Mouse (Mus musculus): ENCODE data around the gene 4933406M09Rik. TPM values are rescaled to one million over a fixed set of nuclear protein-coding genes. Genes with fewer than 3 reads are reported as not detected.

4933406M09Rik gene
- polyA plus RNA-seq, 1 experiment from 2014 or later: not detected

DNA sequence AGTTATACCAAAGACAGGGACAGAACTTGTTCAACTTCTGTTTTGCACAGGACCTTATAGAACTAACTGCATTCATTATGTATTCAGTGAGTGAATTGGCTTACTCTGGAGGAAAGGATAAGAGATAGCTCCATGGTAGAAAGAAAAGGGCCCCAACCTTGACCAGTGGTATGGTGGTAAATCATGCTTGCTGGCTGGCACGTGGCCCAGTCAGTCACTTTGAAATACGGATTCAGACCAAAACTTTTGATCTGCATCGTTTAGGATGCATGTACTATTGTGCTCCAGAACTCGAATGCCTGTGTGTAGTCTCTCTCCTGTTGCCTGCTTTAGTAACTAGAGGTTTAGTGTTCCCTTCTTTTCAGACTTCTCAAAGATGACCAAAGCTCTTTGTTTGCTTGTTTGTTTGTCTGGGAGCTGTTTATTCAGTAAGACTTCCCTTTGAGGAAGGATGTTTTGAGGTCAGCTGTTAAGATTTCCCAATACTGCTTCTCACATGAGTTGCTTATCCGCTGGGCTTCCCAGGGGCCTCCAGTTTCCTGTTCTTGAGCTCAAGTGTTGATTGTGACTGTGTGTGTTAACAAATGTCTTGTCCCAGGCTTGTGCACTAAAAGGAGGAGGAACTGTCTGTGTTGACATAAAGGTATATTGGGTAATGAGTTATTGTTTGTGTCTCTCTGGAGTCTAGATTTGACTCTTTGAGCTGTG lies 34.2 kb downstream of the 4933406M09Rik start:
- Histone ChIP-seq H3K9me3 (replicated peaks) (no peaks in the 10 kb centered on the region), H3K27ac (no peak overlapping the region), H3K27me3 (ENCODE audit: low read depth, poor library complexity, severe bottlenecking) (no peaks in the 10 kb centered on the region), H3K4me1 (peaks cover 41% of the 10 kb centered on the region), H3K36me3 (peaks cover 36% of the 10 kb centered on the region), H3K4me3 (no peak overlapping the region)
- WGBS: 66% methylated on average over 5 of the region's 5 CpGs
- DNase-seq (ENCODE audit: low spot score): no peak

DNA sequence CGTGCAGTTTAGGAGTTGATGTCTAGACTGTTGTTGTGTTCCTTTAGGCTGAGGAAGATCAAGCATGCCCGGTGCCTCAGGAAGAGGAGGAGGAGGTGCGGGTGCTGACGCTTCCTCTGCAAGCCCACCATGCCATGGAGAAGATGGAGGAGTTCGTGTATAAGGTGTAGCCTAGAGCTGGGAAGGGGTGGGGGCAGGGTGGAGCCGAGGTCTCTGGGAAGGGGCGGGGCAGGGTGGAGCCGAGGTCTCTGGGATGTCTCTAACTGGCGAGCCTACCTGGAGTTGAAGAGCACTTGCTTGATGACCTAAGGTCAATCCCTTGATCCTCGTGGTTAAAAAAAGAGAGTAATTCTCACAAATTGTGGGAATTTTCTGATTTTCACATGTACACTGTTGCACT lies 38.2 kb downstream of the 4933406M09Rik start:
- Histone ChIP-seq H3K27ac (no peak overlapping the region), H3K27me3 (ENCODE audit: low read depth, poor library complexity, severe bottlenecking) (no peaks in the 10 kb centered on the region), H3K4me3 (no peak overlapping the region), H3K4me1 (peaks cover 14% of the 10 kb centered on the region), H3K36me3 (peaks cover 64% of the 10 kb centered on the region), H3K9me3 (replicated peaks) (no peaks in the 10 kb centered on the region)
- WGBS: 74% methylated on average over 10 of the region's 10 CpGs
- DNase-seq (ENCODE audit: low spot score): no peak

DNA sequence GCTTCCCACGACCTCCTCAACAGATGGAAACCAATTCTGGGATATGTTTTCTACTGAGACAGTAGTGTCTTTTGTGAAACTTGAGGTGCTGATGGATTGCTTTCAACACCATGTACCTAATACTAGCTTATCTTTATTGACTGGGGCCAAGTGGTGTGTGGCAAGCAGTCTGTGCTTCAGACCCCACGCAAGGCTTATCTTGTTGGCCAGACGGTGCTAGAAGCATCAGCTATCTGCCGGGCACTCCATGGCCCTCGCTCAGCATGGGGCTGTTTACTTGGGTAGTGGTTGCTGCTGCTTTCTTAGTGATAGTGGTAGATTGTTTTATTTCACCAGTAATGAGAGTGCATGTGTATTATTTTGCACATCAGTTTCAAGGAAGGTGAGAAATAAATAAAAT lies 40.5 kb downstream of the 4933406M09Rik start:
- no peak for DNase-seq (ENCODE audit: low spot score)
- Histone ChIP-seq H3K36me3 (peaks cover 86% of the 10 kb centered on the region), H3K4me3 (no peak overlapping the region), H3K4me1 (no peaks in the 10 kb centered on the region), H3K27me3 (ENCODE audit: low read depth, poor library complexity, severe bottlenecking) (no peaks in the 10 kb centered on the region), H3K27ac (no peak overlapping the region), H3K9me3 (replicated peaks) (no peaks in the 10 kb centered on the region)
- WGBS: 87% methylated on average over 5 of the region's 5 CpGs

DNA sequence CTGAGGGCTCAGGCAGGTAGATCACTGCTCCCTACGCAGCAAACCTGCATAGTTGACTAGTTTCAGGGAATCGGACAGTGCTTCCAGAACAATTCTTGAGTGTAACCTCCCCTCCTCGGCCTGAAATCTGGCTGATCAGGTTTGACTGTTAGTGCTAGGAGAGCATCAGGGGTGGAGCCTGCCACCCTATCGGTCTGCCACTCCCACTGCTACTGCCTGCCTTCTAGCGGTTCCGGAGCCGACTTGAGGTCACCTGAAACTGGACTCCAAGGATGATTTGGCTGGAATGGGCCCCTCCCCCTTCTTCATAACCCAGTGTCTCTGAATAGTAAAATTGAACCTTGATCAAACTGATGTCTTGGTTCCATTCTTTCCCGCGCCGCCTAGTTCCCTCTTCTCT lies 47.3 kb downstream of the 4933406M09Rik start:
- Histone ChIP-seq H3K9me3 (replicated peaks) (no peaks in the 10 kb centered on the region), H3K4me3 (no peak overlapping the region), H3K27me3 (ENCODE audit: low read depth, poor library complexity, severe bottlenecking) (no peaks in the 10 kb centered on the region), H3K4me1 (no peaks in the 10 kb centered on the region), H3K27ac (no peak overlapping the region), H3K36me3 (peaks cover 58% of the 10 kb centered on the region)
- 83% methylated on average over 10 of the region's 10 CpGs for WGBS
- no peak for DNase-seq (ENCODE audit: low spot score)

DNA sequence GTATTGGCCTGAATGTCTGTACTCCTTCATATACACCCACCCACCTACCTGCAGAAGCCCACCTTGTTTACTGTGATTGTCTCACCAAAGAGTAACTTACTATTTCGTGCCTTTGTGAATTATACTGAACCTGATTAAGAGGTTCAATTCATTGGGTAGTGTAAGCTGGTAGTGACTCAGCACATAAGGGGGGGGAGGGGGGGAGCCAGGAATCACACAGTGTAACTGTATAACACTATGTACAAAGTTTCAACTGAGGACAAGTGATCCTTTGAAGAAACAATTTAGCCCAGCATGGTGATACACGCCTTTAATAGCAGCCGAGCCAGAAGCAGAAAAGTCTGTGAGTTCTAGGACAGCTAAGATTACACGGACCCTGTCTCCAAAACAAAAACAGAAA lies 47.7 kb downstream of the 4933406M09Rik start:
- Histone ChIP-seq H3K9me3 (replicated peaks) (no peaks in the 10 kb centered on the region), H3K4me1 (no peaks in the 10 kb centered on the region), H3K36me3 (peaks cover 53% of the 10 kb centered on the region), H3K27me3 (ENCODE audit: low read depth, poor library complexity, severe bottlenecking) (no peaks in the 10 kb centered on the region), H3K4me3 (no peak overlapping the region), H3K27ac (no peak overlapping the region)
- DNase-seq (ENCODE audit: low spot score): no peak
- 91% methylated on average over 4 of the region's 4 CpGs for WGBS

DNA sequence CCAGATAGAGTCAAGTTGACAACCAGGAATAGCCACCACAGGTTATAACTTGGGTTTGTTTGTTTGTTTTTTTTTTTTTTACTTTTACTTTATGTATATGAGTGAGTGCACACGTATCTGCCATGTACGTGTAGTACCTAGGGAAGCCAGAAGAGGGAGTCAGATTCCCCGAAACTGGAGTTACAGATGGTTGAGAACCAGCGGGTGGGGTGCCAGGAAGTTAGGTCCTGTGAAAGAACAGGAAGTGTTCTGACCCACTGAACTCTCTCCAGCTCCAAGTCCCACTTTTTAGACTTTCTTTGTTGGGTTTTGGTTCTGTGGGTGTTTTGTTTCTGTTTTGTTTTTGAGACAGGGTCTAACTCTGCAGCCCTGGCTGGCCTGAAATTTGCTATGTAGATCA lies 49.7 kb downstream of the 4933406M09Rik start:
- DNase-seq (ENCODE audit: low spot score): no peak
- no peaks in the 10 kb centered on the region for H3K27me3 ChIP-seq (ENCODE audit: low read depth, poor library complexity, severe bottlenecking)
- no peak overlapping the region for H3K4me3 ChIP-seq
- H3K36me3 ChIP-seq: peaks cover 35% of the 10 kb centered on the region
- H3K27ac ChIP-seq: no peak overlapping the region
- H3K9me3 ChIP-seq (replicated peaks): no peaks in the 10 kb centered on the region
- H3K4me1 ChIP-seq: no peaks in the 10 kb centered on the region
- WGBS: 30% methylated on average over 4 of the region's 4 CpGs

DNA sequence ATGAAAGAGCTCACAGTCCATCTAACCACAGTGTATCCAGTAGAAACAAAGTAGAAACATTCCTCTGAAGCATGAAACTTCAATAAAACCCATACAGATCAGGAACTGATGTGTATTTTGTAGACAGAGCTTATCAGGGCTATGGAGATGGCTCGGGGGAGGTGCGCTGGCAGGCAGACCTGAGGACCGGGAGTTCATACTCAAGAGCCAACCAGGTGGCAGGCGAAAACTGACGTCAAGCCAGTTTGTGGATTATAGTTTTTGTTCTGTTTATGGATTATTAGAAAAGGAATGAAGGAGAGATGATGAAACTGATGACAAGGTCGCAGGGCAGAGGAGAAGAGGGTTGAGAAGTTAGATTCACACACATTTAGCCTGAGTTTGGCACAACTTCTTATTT lies 54.7 kb downstream of the 4933406M09Rik start:
- H3K27ac ChIP-seq: no peak overlapping the region
- no peaks in the 10 kb centered on the region for H3K9me3 ChIP-seq (replicated peaks)
- H3K4me1 ChIP-seq: no peaks in the 10 kb centered on the region
- no peak for DNase-seq (ENCODE audit: low spot score)
- no peaks in the 10 kb centered on the region for H3K36me3 ChIP-seq
- H3K27me3 ChIP-seq (ENCODE audit: low read depth, poor library complexity, severe bottlenecking): no peaks in the 10 kb centered on the region
- H3K4me3 ChIP-seq: no peak overlapping the region
- WGBS: 89% methylated on average over 6 of the region's 6 CpGs

Other genes starting within 250 kb of the 4933406M09Rik start
- 0.80 TPM in 1 of 2 replicates, not detected in the other for gene Chil1, start 203.8 kb upstream of the 4933406M09Rik start, polyA plus RNA-seq (2016; fragmentation: Nextera tagmentation; extraction: Ambion mirVana)
- 0.56 and 0.98 TPM in 2 replicates for gene Mybph, start 192.5 kb upstream of the 4933406M09Rik start, polyA plus RNA-seq (2016; fragmentation: Nextera tagmentation; extraction: Ambion mirVana)
- 0.06 and 0.69 TPM in 2 replicates for gene Adora1, start 150.5 kb upstream of the 4933406M09Rik start, polyA plus RNA-seq (2016; fragmentation: Nextera tagmentation; extraction: Ambion mirVana)
- 2.0 and 16.0 TPM in 2 replicates for gene Myog, start 96.0 kb upstream of the 4933406M09Rik start, polyA plus RNA-seq (2016; fragmentation: Nextera tagmentation; extraction: Ambion mirVana)
- gene Ppfia4, start 53.0 kb upstream of the 4933406M09Rik start, polyA plus RNA-seq (2016; fragmentation: Nextera tagmentation; extraction: Ambion mirVana): 1.8 and 2.3 TPM in 2 replicates
- 118 TPM in 2 replicates for gene Tmem183a, start 24.0 kb upstream of the 4933406M09Rik start, polyA plus RNA-seq (2016; fragmentation: Nextera tagmentation; extraction: Ambion mirVana)
- gene Cyb5r1, start 19.6 kb downstream of the 4933406M09Rik start, polyA plus RNA-seq (2016; fragmentation: Nextera tagmentation; extraction: Ambion mirVana): 41.6 and 44.4 TPM in 2 replicates
- 79.8 and 85.0 TPM in 2 replicates for gene Adipor1, start 29.4 kb downstream of the 4933406M09Rik start, polyA plus RNA-seq (2016; fragmentation: Nextera tagmentation; extraction: Ambion mirVana)
- gene Klhl12, start 69.6 kb downstream of the 4933406M09Rik start, polyA plus RNA-seq (2016; fragmentation: Nextera tagmentation; extraction: Ambion mirVana): 41.6 and 43.7 TPM in 2 replicates
- gene Rabif, start 108.7 kb downstream of the 4933406M09Rik start, polyA plus RNA-seq (2016; fragmentation: Nextera tagmentation; extraction: Ambion mirVana): 36.6 and 38.2 TPM in 2 replicates
- gene Mgat4e, start 163.7 kb downstream of the 4933406M09Rik start, polyA plus RNA-seq (2016; fragmentation: Nextera tagmentation; extraction: Ambion mirVana): not detected in 2 replicates
- gene Kdm5b, start 174.2 kb downstream of the 4933406M09Rik start, polyA plus RNA-seq (2016; fragmentation: Nextera tagmentation; extraction: Ambion mirVana): 67.1 and 81.9 TPM in 2 replicates